Mouse (Mus musculus) pancreas, adult 10 weeks (tissue): ENCODE data around the gene Arhgap4. TPM values are rescaled to one million over a fixed set of nuclear protein-coding genes. Genes with fewer than 3 reads are reported as not detected.

Source experiments
- polyA plus RNA-seq: library from polyadenylated mRNA; stranded (reverse); fragments of 350-450 nt; fragmentation: Illumina TruSeq; extraction: RNeasy Lipid Tissue Mini Kit (QIAGEN cat#74804); gene quantifications from one replicate; pipeline ENCODE4 v1.2.3, GENCODE M21; 2015; ENCODE audit warnings: low read depth, low replicate concordance; ENCODE audit not compliant: insufficient read depth

The Arhgap4 gene
- polyA plus RNA-seq: 2.6 TPM

GRCm38 (mm10) chrX:73921823-73922549 is at the start of gene Arhgap4, which contains the start of gene Naa10:
Arhgap4 (minus strand) TSS chrX:73921870.
Naa10 (minus strand) TSS chrX:73921944.

GRCm38 (mm10) chrX:73966248-73967176 is 44.8 kb upstream of the Arhgap4 start, which contains the start of gene Hcfc1:
Hcfc1 (minus strand) TSS chrX:73966357.

DNA sequence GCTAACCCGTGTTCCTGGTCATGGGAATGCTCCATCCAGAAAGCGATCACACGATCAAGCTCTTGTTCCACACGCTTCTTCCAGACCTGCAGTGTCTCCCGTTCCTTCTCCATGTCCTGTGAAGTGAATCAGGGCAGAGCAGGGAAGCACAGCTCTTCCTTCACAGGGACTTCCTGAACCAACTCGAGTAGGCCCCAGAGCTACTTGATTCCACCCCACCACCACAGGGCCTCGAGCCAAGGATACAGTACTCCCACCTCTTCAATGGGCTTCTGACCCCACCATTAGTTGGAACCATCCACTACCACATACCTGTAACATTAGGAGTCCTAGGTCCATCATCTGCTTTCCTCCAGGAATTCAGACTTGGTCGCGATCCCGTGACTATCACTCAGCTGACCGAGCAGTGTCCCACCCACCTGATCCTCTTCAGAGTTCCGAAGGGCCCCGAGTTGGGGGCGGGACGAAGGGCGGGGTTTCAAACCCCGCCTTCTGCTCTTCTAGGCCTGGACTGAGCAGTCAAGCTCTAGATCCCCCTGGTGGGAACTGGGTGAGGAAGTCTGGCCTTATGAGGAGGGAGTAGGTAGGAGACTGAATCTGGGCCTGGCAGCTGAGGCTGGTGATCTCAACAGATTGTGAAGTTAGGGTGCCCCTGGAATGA is 8.9 kb upstream of the Arhgap4 start, which contains the start of gene Renbp:
Gene Renbp (minus strand): TSS at position 449 of the 661 bp plus-strand sequence.

GRCm38 (mm10) chrX:73895719-73896118 is 26.0 kb downstream of the Arhgap4 start, which contains the start of gene L1cam:
L1cam (minus strand) TSS chrX:73896105.

DNA sequence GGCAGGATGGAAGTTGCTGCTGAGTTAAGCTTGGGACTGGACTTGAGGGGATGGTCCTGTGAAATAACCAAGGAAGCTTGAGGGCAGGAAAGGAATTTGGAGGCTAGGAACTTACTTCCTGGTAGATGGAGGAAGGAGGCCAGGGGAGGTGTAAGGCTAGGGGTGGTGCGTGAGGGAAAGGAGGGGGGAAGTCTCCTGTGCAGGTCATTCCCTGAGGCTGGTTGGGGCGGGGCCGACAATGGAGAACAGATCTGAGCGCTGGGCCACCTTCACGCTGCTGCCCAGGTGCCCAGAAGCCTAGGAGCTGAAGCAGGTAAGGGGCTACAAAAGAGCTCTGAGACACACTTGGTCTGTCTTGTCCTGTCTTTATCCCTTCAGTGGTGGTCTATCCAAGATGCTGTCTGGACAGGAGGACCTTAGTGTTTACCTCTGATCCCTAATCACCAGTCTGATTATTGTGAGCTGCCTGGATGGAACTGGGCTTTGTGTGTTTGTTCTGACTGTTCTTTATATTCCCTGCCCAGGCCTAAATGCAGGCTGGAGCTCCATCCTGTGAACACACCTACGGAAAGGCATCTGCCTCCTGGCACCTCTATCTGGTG is 30.0 kb downstream of the Arhgap4 start, which contains the start of gene Avpr2:
Gene Avpr2 (plus strand): TSS at position 552 of the 602 bp plus-strand sequence.

Other genes with a start within 250 kb of the Arhgap4 start
- 7.3 TPM for gene Slc6a8, start 248.7 kb downstream of the Arhgap4 start, polyA plus RNA-seq
- 29.2 TPM for gene Bcap31, start 205.7 kb downstream of the Arhgap4 start, polyA plus RNA-seq
- gene Abcd1, start 205.3 kb downstream of the Arhgap4 start, polyA plus RNA-seq: 6.1 TPM
- gene Plxnb3, start 164.8 kb downstream of the Arhgap4 start, polyA plus RNA-seq: 0.96 TPM
- not detected for gene Srpk3, start 147.5 kb downstream of the Arhgap4 start, polyA plus RNA-seq
- 31.6 TPM for gene Idh3g, start 135.0 kb downstream of the Arhgap4 start, polyA plus RNA-seq
- 212 TPM for gene Ssr4, start 134.8 kb downstream of the Arhgap4 start, polyA plus RNA-seq
- gene Pdzd4, start 96.9 kb downstream of the Arhgap4 start, polyA plus RNA-seq: 1.7 TPM
- not detected for gene Avpr2, start 29.8 kb downstream of the Arhgap4 start, polyA plus RNA-seq
- gene L1cam, start 25.8 kb downstream of the Arhgap4 start, polyA plus RNA-seq: 6.2 TPM
- 27.9 TPM for gene Naa10, start 74 bp upstream of the Arhgap4 start, polyA plus RNA-seq
- gene Renbp, start 9.0 kb upstream of the Arhgap4 start, polyA plus RNA-seq: 7.3 TPM
- 10.5 TPM for gene Hcfc1, start 44.5 kb upstream of the Arhgap4 start, polyA plus RNA-seq
- gene Irak1, start 102.0 kb upstream of the Arhgap4 start, polyA plus RNA-seq: 37.4 TPM
- gene Opn1mw, start 205.6 kb upstream of the Arhgap4 start, polyA plus RNA-seq: not detected
- gene Mecp2, start 213.5 kb upstream of the Arhgap4 start, polyA plus RNA-seq: 3.3 TPM
- gene Tex28, start 246.0 kb upstream of the Arhgap4 start, polyA plus RNA-seq: not detected